Mouse (Mus musculus) limb, embryonic 10.5 days (tissue): ENCODE results near the gene Pnpla1. TPM values are rescaled to one million over a fixed set of nuclear protein-coding genes. Genes with fewer than 3 reads are reported as not detected.

ENCODE experiments used
- DNase-seq: peaks from one replicate; pipeline ENCODE4 v3.0.0-alpha.2; 2017; ENCODE audit warnings: low spot score
- H3K27ac ChIP-seq: fragments of 300-500 bp; sonication (generic); 2 replicates; pipeline ENCODE4 v1.5.1; 2016; ENCODE audit warnings: mild to moderate bottlenecking
- H3K27me3 ChIP-seq: fragments of 300-500 bp; sonication (generic); 2 replicates; pipeline ENCODE4 v1.6.1; 2016; ENCODE audit warnings: low read depth, mild to moderate bottlenecking; ENCODE audit not compliant: poor library complexity, severe bottlenecking
- H3K36me3 ChIP-seq: fragments of 300-500 bp; sonication (generic); 2 replicates; pipeline ENCODE4 v1.6.1; 2016; ENCODE audit warnings: mild to moderate bottlenecking, moderate library complexity
- H3K4me1 ChIP-seq: fragments of 300-500 bp; sonication (generic); 2 replicates; pipeline ENCODE4 v1.6.1; 2016
- H3K4me3 ChIP-seq: fragments of 300-500 bp; sonication (generic); 2 replicates; pipeline ENCODE4 v1.5.1; 2016; ENCODE audit warnings: mild to moderate bottlenecking, moderate library complexity
- H3K9me3 ChIP-seq: fragments of 300-500 bp; sonication (generic); replicated peaks from 2 replicates; pipeline ENCODE4 v1.6.1; 2016; ENCODE audit warnings: mild to moderate bottlenecking
- WGBS: fragments of 180-500 bp; shearing (Covaris S2); methylation state at CpG from one replicate; pipeline ENCODE4 v1.1.7; 2016; 5-methylcytosine and 5-hydroxymethylcytosine counted together
- polyA plus RNA-seq: library from polyadenylated mRNA; unstranded; fragments of >200 nt; fragmentation: Nextera tagmentation; extraction: Ambion mirVana; gene quantifications from 2 replicates; pipeline ENCODE4 v1.2.1, GENCODE M21; 2016

Pnpla1 gene
- polyA plus RNA-seq, 1 experiment from 2014 or later: 0.03 TPM

- peaks cover 6% of the 10 kb centered on the region; the same call in 1 of the 2 replicates for H3K9me3 ChIP-seq
- DNase-seq: no peak
These were observed 2.9 kb upstream of the Pnpla1 start for GRCm38 (mm10) chr17:28855166-28855885.

DNA sequence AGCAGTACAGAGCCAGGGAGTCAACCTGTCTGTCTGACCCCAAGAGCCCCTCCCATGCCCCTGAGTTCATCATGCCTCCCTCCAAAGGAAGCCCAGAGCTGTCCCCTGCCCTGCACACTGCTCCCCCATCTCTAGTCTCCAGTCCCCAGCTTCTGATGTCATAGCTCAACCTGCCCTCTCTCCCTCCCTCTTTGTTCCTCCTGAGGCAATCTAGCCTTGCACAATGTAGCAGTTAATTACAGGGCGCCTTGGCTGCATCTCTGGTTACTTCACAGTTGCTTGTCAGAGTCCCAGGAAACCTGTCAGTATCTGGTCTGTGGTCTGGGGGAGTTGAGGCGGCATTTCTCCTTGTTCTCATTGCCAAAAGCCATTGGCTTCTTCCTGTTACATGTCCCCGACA, 2.2 kb upstream of the Pnpla1 start:
- peaks cover 4% of the 10 kb centered on the region for H3K4me1 ChIP-seq
- H3K27me3 ChIP-seq: no peaks in the 10 kb centered on the region
- H3K4me3 ChIP-seq: no peak overlapping the region
- H3K9me3 ChIP-seq: peaks cover 6% of the 10 kb centered on the region; the same call in 1 of the 2 replicates
- H3K27ac ChIP-seq: no peak overlapping the region
- DNase-seq: no peak
- H3K36me3 ChIP-seq: no peaks in the 10 kb centered on the region
- WGBS: 61% methylated on average over 3 of the region's 3 CpGs

More at GRCm38 (mm10) chr17:28855166-28855885, 2.9 kb upstream of the Pnpla1 start:
- Histone ChIP-seq H3K27ac (no peak overlapping the region), H3K36me3 (no peaks in the 10 kb centered on the region), H3K4me3 (no peak overlapping the region), H3K27me3 (no peaks in the 10 kb centered on the region), H3K4me1 (peaks cover 4% of the 10 kb centered on the region)
- 77% methylated on average over 9 of the region's 9 CpGs for WGBS

GRCm38 (mm10) chr17:28863926-28864325, 5.7 kb downstream of the Pnpla1 start:
- H3K36me3 ChIP-seq: no peaks in the 10 kb centered on the region
- H3K9me3 ChIP-seq: no peaks in the 10 kb centered on the region
- no peak for DNase-seq
- WGBS: 75% methylated on average over 7 of the region's 7 CpGs
- no peaks in the 10 kb centered on the region for H3K27me3 ChIP-seq
- no peaks in the 10 kb centered on the region for H3K4me1 ChIP-seq
- no peak overlapping the region for H3K27ac ChIP-seq
- H3K4me3 ChIP-seq: no peak overlapping the region

- H3K4me1 ChIP-seq: no peaks in the 10 kb centered on the region
- no peaks in the 10 kb centered on the region for H3K9me3 ChIP-seq
- no peaks in the 10 kb centered on the region for H3K36me3 ChIP-seq
- H3K27me3 ChIP-seq: no peaks in the 10 kb centered on the region
- no peak for DNase-seq
- no peak overlapping the region for H3K27ac ChIP-seq
- WGBS: 76% methylated on average over 6 of the region's 6 CpGs
- H3K4me3 ChIP-seq: no peak overlapping the region
These were observed 6.3 kb downstream of the Pnpla1 start for GRCm38 (mm10) chr17:28864464-28864863.

DNA sequence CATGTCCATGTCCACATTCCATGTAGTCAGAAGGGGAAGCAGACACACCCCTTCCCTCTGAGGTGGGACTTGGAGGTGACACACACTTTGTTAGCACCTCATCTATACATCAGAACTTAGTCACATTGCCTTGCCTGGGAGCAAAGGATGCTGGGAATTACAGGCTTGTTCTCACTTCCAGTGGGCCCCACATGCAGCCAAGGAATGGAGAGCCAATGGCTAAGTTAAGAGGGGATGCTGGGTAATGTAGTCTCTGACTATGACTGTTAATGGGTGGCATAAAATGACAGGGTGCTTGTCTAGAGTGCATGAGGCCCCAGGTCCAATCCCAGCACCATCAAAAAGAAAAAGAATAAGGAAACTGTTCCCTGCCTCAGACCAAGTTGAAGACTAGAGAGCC, 8.7 kb downstream of the Pnpla1 start:
- H3K9me3 ChIP-seq: no peaks in the 10 kb centered on the region
- H3K27me3 ChIP-seq: no peaks in the 10 kb centered on the region
- H3K36me3 ChIP-seq: no peaks in the 10 kb centered on the region
- no peak overlapping the region for H3K4me3 ChIP-seq
- no peak overlapping the region for H3K27ac ChIP-seq
- no peak for DNase-seq
- peaks cover 3% of the 10 kb centered on the region; the same call in 1 of the 2 replicates for H3K4me1 ChIP-seq

DNA sequence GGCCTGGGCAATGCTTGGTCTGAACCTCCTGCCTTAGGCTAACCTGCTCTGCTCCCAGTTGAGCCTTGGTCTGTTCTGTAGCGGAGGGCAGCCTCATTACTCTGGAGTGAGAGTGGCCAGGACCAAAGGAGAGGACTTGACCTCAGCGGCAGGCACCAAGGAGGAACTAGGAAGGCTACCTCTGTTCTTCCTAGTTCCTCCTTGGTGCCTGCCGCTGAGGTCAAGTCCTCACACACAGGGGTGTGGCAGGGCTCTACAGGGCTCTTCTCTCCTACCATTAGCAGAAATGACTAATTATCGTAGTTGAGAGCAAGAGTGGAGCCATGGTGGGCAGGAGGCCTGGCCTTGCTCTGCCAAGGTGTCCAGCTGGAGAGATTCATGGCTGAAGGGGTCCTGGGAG, 9.2 kb downstream of the Pnpla1 start:
- Histone ChIP-seq H3K27ac (no peak overlapping the region), H3K36me3 (no peaks in the 10 kb centered on the region), H3K9me3 (no peaks in the 10 kb centered on the region), H3K4me1 (peaks cover 3% of the 10 kb centered on the region; the same call in 1 of the 2 replicates), H3K27me3 (no peaks in the 10 kb centered on the region), H3K4me3 (no peak overlapping the region)
- no peak for DNase-seq
- 95% methylated on average over 4 of the region's 4 CpGs for WGBS

DNA sequence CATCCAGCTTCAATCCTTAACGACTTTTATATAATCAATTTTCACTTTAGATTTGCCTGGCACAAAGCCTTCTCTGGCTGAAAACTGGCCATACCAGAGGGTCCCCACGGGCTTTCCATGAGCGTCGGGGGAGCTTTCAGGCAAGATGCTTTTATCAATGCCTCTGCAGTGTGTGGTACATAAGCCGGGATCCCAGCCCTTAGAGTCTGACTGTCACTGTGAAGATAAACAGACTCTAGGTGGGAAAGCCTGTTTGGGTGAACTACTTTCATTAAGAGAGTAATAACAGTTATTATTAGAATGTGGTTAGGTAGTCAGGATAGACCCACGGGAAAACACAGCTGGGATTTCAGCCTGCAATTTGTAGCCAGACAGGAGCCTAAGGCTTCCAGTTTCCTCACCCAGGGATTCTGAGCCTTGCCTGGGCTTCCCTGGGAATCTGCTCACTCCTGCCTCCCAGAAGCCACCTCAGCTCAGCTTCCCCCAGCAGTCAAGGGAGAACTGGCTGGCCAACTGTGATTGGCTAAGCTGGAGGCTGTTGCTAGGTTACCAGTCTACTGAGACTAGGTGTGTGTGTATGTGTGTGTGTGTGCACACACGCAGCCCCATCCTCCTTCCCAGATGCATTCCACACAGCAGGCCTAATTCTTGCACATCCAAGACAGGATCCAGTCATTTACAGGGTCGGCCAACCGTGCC, 11.3 kb downstream of the Pnpla1 start:
- Histone ChIP-seq H3K27me3 (no peaks in the 10 kb centered on the region), H3K27ac (no peak overlapping the region), H3K4me3 (no peak overlapping the region), H3K4me1 (peaks cover 3% of the 10 kb centered on the region; the same call in 1 of the 2 replicates), H3K9me3 (no peaks in the 10 kb centered on the region), H3K36me3 (no peaks in the 10 kb centered on the region)
- WGBS: 73% methylated on average over 9 of the region's 9 CpGs
- DNase-seq: no peak

GRCm38 (mm10) chr17:28870435-28870834, 12.2 kb downstream of the Pnpla1 start:
- peaks cover 9% of the 10 kb centered on the region for H3K4me1 ChIP-seq
- H3K9me3 ChIP-seq: no peaks in the 10 kb centered on the region
- DNase-seq: no peak
- 75% methylated on average over 5 of the region's 5 CpGs for WGBS
- H3K27me3 ChIP-seq: no peaks in the 10 kb centered on the region
- no peaks in the 10 kb centered on the region for H3K36me3 ChIP-seq
- no peak overlapping the region for H3K4me3 ChIP-seq
- no peak overlapping the region for H3K27ac ChIP-seq

DNA sequence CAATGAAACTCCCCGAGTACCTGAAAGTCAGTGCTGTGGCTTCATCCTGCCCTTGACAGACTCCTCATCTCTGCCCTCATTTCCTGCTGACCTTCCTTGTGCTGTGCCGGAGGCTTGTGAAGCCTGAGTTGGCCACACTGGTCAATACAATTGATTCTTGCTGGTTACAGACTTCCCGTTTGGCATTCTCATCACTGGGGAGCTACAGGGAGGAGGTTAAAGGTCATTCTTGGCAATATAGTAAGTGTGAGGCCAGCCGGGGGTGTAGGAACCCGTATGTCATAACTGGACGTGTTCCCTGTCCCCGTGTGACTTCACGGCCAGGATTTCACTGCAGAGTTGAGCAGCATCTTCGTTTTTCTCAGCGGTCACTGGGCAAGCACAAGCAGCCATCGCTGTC, 13.6 kb downstream of the Pnpla1 start:
- Histone ChIP-seq H3K27ac (no peak overlapping the region), H3K4me1 (peaks cover 16% of the 10 kb centered on the region), H3K27me3 (peaks cover 6% of the 10 kb centered on the region; the same call in 1 of the 2 replicates), H3K9me3 (no peaks in the 10 kb centered on the region), H3K36me3 (no peaks in the 10 kb centered on the region), H3K4me3 (no peak overlapping the region)
- DNase-seq: no peak
- 87% methylated on average over 11 of the region's 11 CpGs for WGBS

DNA sequence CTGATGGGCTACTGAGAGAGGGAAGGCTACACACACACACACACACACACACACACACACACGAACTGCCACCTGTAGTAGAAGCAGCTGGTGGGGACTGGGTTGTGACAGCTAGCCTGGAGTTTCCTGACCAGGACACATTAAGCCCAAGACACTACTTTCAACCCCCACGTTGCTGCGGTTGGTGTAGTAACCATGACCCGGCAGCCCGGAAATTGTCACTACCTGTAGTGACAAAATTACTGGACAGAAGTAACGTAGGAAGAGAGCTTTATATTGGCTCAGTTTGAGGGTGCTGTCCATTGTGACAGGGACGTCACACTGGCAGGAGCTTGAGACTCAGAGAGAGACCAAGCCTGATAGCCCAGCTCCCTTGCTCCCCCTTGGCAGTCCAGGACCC, 14.1 kb downstream of the Pnpla1 start:
- no peak overlapping the region for H3K4me3 ChIP-seq
- H3K27ac ChIP-seq: no peak overlapping the region
- peaks cover 7% of the 10 kb centered on the region; the same call in 1 of the 2 replicates for H3K27me3 ChIP-seq
- WGBS: 87% methylated on average over 7 of the region's 7 CpGs
- H3K36me3 ChIP-seq: no peaks in the 10 kb centered on the region
- no peaks in the 10 kb centered on the region for H3K9me3 ChIP-seq
- H3K4me1 ChIP-seq: peaks cover 18% of the 10 kb centered on the region
- no peak for DNase-seq

DNA sequence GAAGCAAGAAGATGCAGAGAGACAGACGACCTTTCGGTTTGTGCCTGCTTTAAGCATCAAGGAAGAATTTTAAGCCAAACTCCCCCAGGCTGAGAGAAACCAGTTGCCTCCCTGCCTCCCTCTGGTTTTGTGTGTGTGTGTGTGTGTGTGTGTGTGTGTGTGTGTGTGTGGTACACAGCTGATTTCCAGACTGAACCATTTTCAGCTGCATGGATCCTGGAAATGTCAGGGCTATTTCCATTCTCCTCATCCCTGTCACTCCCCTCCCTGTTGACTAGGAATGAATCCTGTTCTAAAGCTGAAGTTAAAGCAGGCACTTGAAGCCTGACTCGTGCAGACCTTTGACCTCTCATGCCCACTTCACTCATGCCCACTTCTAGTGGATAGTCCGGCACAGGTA, 16.0 kb downstream of the Pnpla1 start:
- Histone ChIP-seq H3K36me3 (no peaks in the 10 kb centered on the region), H3K4me1 (peaks cover 18% of the 10 kb centered on the region), H3K4me3 (no peak overlapping the region), H3K27me3 (peaks cover 18% of the 10 kb centered on the region; the same call in 1 of the 2 replicates), H3K27ac (no peak overlapping the region), H3K9me3 (no peaks in the 10 kb centered on the region)
- 80% methylated on average over 4 of the region's 4 CpGs for WGBS
- no peak for DNase-seq

DNA sequence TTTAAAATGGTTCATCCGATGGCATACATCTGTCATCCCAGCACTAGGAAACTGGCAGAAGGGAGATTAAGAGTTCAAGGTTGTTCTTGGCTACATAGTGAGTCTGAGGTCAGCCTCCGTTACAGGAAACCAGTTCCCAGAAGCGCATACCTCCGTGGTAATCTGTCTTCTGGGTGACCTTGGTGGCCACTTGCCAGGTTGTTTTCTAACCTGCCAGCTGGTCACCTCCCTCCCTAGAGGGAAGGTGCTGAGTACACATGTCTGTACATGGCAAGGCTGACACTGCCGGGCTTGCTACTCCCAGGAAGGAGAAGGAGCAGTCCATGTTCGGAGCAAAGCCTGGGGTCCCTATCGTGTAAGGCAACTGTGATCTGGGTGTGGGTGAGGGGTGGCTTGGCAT, 16.6 kb downstream of the Pnpla1 start:
- Histone ChIP-seq H3K9me3 (no peaks in the 10 kb centered on the region), H3K27ac (no peak overlapping the region), H3K27me3 (peaks cover 20% of the 10 kb centered on the region; the same call in 1 of the 2 replicates), H3K4me3 (no peak overlapping the region), H3K4me1 (peaks cover 17% of the 10 kb centered on the region), H3K36me3 (no peaks in the 10 kb centered on the region)
- no peak for DNase-seq
- 82% methylated on average over 7 of the region's 7 CpGs for WGBS

- Histone ChIP-seq H3K36me3 (no peaks in the 10 kb centered on the region), H3K4me3 (no peak overlapping the region), H3K4me1 (peaks cover 21% of the 10 kb centered on the region), H3K27me3 (peaks cover 25% of the 10 kb centered on the region), H3K27ac (no peak overlapping the region), H3K9me3 (no peaks in the 10 kb centered on the region)
- 53% methylated on average over 8 of the region's 8 CpGs for WGBS
- no peak for DNase-seq
These were observed 17.1 kb downstream of the Pnpla1 start for GRCm38 (mm10) chr17:28875316-28875715.
